Mouse (Mus musculus) gastrocnemius, adult 18-20 months (tissue): ENCODE results near the gene Nat9. TPM values are rescaled to one million over a fixed set of nuclear protein-coding genes. Genes with fewer than 3 reads are reported as not detected.

Experiments
- DNase-seq: peaks from one replicate; pipeline ENCODE4 v3.0.0; 2021; ENCODE audit warnings: low spot score
- total RNA-seq, 2 experiments: library from RNA; stranded (reverse); gene quantifications; 2 replicates each; pipeline ENCODE4 v1.2.3; 2021

The Nat9 gene
- total RNA-seq, 2 experiments from 2014 or later: 12.6 to 20.2 TPM

GRCm38 (mm10) chr11:115217439-115218410, 30.1 kb upstream of the Nat9 start:
- no peak for DNase-seq

GRCm38 (mm10) chr11:115215123-115215522, 27.5 kb upstream of the Nat9 start:
- no peak for DNase-seq

- DNase-seq: no peak
Measured at GRCm38 (mm10) chr11:115212116-115212515, 24.5 kb upstream of the Nat9 start.

DNA sequence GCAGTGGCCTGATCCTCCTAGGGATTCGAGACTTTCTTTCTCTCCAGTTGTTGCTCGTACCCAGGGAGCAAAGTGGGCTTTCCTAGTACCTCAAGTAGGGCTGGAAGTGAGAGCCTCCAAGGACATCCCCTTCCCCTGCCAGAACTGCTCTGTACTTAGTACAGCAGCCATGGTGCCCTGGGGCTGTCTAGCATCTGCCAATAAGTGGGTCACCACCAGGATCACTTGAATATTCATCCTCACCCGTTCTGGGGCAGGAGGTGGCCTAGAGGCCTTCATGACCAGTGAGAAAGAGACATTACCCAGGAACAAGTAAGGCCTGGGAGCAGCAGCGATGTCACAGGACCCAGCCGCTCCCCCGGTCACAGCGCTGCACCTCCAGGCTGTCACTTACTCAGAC, 22.3 kb upstream of the Nat9 start:
- DNase-seq: no peak

- DNase-seq: no peak
Measured at GRCm38 (mm10) chr11:115208776-115209732, 21.4 kb upstream of the Nat9 start.

- DNase-seq: no peak
Measured at GRCm38 (mm10) chr11:115208126-115208525, 20.5 kb upstream of the Nat9 start.

GRCm38 (mm10) chr11:115202756-115203155, 15.1 kb upstream of the Nat9 start:
- no peak for DNase-seq

- peak; percentile 83 for DNase-seq
Measured at GRCm38 (mm10) chr11:115202316-115202715, 14.7 kb upstream of the Nat9 start.

- DNase-seq: no peak
Measured at GRCm38 (mm10) chr11:115200520-115200919, 12.9 kb upstream of the Nat9 start.

- DNase-seq: no peak
Measured at GRCm38 (mm10) chr11:115198932-115199384, 11.3 kb upstream of the Nat9 start.

GRCm38 (mm10) chr11:115197558-115197957, 9.9 kb upstream of the Nat9 start:
- DNase-seq: no peak

GRCm38 (mm10) chr11:115195933-115196332, 8.3 kb upstream of the Nat9 start:
- no peak for DNase-seq

- no peak for DNase-seq
Measured at GRCm38 (mm10) chr11:115194693-115195092, 7.0 kb upstream of the Nat9 start.

GRCm38 (mm10) chr11:115192180-115192579, 4.5 kb upstream of the Nat9 start:
- peak; percentile 62 for DNase-seq

GRCm38 (mm10) chr11:115189304-115189703, 1.6 kb upstream of the Nat9 start:
- DNase-seq: no peak

DNA sequence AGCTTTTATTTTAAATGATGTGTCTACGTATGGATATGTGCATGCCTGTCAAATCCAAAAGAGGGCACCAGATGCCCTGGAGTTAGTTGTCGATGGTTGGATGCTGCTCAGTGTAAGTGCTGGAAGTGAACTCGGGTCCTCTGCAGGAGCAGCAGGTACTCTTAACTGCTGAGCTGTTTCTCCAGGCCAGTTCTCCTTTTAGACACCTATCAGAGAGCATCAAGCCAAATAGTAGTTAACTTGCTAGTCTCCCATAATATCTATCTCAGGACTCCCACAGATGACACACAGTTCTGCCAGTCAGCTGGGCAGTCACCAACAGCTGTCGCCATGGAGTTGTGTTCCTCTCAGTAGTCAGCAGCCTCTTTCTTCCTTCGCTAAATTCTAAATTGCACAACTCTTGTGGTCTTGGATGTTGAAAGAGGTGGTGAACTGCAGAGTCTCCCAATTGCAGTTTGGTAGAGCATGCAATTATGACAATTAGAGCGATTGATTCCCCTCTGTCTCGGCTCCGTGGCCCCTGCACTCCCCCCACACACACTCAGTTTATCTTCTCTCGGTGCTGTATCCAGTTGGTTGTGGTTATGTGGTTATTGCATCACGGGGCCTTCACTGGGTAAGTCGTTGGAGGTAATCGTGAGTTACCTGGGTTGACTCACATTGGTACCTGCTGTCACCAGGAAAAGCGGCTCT, 1.0 kb upstream of the Nat9 start:
- no peak for DNase-seq

DNA sequence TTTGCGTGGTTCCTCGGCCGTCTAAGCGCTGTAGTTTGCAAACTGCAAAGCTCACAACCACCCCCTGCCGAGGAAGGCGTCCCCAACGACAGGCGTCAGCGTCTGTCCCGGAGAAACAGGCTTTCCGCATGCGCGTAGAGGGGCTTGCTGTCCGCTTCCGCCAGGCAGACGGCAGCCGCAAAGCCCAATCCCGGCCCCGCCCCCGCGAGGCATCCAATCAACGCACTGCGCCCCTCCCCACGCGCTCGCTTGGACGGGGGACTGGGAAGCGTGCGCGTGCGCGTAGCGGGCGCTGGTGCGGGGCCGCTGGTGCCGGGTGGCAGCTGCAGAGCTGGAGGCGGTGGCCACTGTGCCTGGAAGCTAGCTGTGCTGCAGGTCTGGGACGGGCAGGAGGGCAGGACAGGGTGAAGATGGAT, 427 bp downstream of the Nat9 start, which contains the start of gene Tmem104:
Gene Tmem104, plus strand, starts transcription at position 264 of the 416 bp plus-strand sequence.
- DNase-seq: peak; percentile 99

GRCm38 (mm10) chr11:115184973-115185372, 2.7 kb downstream of the Nat9 start:
- no peak for DNase-seq

DNA sequence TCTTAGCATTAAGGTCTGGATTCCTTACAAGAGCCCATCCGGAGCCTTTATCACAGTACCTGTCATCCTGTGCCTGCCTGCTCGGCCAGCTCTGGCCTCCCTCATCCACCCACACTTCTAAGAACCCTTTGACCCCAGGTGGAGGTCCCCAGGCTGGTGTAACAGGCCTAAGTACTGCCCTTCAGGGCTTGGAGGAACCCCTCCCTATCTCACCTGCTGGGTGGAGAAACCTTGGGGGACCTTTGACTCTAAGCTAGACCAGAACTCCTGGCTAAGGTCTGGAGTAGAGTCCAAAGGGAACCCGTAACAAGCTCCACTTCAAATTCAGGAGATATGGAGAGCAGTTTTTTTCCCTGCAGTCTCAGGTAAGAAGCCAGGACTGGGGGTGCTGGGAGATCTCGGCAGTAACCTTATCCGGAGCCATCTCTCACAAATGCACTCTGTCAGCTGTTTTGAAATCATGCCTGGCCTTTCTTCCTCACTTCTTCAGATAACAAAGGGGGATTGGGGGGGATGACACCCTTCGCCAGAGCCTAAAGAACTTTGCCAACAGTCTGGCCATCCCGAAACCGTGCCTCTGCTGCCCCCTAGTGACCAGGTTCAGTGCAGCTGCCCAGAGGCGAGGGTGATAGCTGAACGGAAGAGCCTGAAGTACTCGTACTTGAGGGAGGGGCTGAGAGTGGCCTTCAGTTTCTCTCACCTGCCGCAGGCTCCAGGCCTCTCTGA, 5.6 kb downstream of the Nat9 start:
- DNase-seq: peak; percentile 76

- no peak for DNase-seq
Measured at GRCm38 (mm10) chr11:115179881-115180280, 7.8 kb downstream of the Nat9 start.
